Mouse (Mus musculus) liver, postnatal 0 days (tissue): ENCODE measurements at regions not wholly inside any gene's neighbourhood (a gene's known extent, or its start where the extent isn't known, plus 50 kb on each side); places are given as distances from the start of the nearest gene placed in this dataset.

Experiments used
- CTCF ChIP-seq: sonication (generic); IDR thresholded peaks from 2 replicates; pipeline ENCODE4 v1.5.1; 2016; ENCODE audit warnings: antibody characterized with exemption, low read depth
- EP300 ChIP-seq: IDR thresholded peaks from 2 replicates; pipeline ENCODE4 v1.6.1; 2016; ENCODE audit warnings: antibody characterized with exemption, low read depth, mild to moderate bottlenecking

DNA sequence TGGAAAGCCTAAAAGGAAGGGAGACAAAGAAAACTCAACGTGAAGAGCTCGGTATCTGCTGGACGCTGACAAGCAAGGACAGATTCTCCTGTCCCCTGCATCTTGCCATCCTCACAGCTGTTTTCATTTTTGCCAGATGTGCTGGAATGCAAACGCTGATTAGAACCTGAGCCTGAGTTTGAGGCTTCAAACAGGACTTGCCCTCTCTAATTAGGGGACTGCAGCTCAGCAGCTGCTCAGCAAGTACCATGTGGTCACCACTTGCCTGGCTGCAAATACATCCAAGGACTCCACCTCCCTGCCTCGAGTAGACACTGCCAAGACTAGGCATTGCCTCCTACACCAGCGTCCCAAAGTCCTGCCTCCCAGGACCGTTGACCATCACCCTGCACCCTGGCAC, 140.7 kb downstream of the Cdc5l start:
- no peak for TF ChIP-seq CTCF
- no peak for TF ChIP-seq EP300
